Mouse (Mus musculus): ENCODE data around the gene Plcb1.
"Not testable (repeated sequence)": the region's sequence is repeated elsewhere in the genome, so short reads cannot be mapped to it uniquely, and the experiment has no call there.

Gene Plcb1

DNA sequence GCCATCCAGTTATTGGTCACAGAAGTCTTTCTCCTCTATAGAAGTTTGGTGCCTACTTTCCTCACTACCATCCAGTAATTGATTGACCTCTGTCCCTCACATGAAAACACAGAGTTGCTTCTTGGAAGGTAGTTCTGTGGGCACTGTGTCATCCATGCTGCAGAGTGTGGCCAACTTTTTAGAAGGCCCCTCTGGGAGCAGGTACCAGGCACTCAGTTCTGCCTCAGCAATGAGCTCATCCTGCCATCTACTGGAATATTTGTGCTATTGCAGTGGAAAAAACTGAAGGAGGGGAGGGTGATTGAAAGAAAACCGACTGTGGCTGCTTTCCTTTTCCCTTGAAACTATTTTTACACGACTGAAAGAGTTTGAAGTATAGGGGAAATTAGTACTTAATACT lies 542.9 kb downstream of the Plcb1 start:
- DNase-seq, result no peak

DNA sequence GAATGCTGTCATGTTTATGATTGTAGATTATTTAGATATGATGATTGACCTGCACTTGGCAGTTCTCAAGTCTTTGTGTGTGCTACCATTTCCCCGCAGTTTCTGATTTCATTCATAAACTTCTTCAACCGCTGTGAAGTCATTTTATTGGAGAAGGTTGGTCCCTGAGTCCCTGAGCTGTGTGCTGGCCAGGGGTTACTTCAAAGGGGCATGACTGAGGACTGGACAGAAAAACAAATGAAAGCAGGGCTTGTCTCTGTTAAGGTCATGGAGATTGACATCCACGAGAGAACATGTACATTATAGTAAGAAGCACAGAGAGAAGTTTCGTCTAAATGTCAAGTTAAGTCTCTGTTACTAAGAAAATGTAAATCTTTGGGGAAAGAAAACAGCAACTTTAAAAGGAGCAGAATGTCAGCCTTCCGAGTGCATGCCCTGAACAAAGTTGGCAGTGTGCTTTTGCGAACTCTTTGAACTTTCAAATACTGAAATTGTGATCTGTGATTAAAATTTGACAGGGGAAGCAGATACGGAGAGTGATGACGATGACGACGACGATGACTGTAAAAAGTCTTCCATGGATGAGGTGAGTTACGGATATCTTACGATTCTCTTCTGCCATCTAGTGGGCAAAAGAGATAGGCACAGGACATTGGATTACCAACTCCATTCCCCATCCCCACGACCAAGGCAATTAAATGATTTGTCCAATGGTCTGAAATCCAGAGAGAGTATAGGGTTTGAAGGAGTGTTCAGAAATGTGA lies 544.1 kb downstream of the Plcb1 start:
- peak; percentile 30 for DNase-seq

DNA sequence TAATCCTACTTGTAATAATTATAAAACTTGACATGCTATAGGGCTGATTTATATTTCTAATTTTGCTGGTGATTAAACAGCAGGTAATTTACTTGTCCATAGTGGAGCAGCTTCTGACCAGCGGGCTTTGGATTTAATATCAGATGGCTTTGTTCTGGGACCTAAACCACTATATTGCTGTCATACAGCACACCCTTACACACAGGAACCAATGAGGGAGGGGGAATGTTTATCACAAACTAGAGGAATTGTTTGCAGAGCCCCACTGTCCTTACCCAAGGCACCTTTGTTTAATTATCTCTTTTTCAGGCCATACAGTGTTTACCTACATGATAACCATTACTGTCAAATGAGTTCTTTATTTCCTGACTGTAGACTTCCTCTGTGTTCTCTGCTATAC lies 546.0 kb downstream of the Plcb1 start:
- DNase-seq, result no peak

DNA sequence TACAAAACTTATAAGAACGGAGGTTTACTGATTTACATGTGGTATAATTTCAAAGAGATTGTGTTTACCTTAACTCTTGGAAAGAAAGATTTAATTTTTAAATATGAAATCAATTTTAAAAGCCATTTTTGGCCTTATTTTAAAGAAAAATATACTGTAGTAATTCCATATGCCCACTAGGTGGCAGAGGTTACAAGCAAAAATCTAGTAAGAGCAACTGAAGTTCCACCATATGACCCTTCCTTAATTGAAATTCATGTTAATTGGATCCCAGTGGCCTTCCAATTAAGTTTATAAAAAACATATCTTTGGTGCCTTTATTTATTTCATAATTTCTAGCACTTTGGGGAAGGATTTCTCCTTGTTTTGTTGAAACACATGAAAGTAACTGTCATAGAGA lies 570.4 kb downstream of the Plcb1 start:
- DNase-seq, result no peak

DNA sequence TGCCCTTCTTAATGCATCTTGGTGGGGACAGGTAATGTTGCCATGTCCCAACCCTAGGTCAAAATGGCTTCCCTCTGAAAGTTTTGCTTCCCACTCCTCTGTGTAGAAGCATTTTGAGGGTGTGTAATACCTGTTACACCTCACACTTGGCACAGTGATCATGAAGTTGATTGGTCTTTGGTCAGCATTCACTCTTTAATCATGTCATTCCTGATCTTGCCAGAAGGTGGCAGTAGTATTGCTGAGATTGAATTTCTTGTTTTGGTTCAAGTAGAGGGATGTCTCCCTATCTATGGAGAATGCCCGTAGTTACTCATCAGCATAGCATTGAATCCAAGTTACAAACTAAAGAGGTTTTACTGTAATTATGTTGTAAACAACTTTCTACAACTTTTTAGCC lies 575.9 kb downstream of the Plcb1 start:
- DNase-seq, result no peak

DNA sequence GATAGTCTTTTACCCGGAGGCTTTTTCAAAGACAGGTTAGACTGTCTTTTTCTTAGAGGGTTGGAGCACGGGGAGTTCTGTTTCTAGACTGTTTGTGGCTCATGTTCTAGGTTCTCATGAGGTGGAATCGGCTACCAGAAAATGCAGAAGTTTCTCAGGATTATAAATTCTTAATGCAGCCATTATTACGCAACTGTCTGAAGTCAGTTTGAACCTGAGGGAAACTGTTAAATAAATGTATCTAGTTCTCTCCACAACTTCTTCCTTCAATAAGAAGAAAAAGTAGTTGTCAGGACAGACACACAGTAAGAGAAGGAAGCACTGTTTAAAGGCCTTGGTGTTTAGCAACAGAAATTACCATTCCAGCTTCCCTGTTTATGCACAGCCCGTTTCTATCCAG lies 577.1 kb downstream of the Plcb1 start:
- DNase-seq, result no peak

DNA sequence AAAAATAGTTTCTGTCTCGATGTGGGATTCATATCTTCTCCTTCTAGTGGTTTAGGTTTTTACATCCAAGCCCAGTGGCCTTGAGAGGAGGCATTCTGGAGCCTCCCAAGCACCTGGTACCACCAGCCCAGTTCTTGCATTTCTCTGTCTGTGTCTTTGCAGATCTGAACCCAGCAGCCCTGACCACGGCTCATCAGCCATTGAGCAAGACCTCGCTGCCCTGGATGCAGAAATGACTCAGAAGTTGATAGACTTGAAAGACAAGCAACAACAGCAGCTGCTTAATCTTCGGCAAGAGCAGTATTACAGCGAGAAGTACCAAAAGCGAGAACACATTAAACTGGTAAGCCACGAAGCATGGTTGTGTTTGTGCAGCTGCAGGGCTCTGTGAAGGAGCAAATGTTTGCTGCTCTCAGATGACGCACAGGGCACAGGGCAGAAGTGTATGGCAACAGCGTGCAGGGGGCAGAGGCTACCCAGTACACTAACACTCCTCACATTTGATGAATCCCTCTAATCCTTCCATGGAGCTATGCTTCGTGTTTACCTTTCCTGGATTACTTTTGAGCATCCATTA lies 584.5 kb downstream of the Plcb1 start:
- DNase-seq, result no peak

DNA sequence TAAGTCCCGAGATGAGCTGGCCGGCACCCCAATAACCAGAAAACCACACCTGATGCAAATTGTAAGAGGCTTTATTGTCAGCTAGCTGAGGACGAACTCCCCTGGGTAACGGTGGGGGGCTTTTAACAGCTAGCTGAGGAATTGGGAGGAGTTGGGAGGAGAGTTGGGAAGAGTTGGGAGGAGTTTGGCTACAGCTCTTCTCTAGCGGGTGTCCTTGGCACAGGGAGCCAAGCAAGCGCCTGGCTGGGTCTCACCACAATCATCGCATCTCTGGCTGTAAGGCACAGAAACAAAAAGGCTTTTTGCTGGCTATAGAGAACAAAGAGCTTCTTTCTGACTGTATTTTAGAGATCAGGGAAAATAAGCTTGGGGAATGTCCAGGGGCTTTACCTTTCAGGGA lies 594.9 kb downstream of the Plcb1 start:
- not testable (repeated sequence) for DNase-seq

DNA sequence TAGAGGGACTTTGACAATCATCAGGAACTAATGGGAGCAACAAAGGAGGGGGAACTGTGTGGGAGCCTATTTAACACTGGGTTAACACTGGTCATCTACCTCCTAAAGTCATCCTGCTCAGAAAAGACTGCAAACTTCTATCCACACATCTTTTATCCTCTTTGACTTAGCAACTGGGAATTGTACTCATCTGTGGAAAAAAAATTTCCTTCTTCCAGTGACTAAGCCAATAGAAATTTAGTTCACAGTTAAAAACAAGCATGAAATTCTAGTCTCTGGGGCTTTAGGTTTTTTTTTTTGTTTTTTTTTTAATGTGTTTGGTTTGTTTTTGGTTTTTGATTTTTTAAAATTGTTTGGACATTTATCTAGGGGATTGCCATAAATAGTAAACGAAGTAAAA lies 595.5 kb downstream of the Plcb1 start:
- DNase-seq, result no peak

DNA sequence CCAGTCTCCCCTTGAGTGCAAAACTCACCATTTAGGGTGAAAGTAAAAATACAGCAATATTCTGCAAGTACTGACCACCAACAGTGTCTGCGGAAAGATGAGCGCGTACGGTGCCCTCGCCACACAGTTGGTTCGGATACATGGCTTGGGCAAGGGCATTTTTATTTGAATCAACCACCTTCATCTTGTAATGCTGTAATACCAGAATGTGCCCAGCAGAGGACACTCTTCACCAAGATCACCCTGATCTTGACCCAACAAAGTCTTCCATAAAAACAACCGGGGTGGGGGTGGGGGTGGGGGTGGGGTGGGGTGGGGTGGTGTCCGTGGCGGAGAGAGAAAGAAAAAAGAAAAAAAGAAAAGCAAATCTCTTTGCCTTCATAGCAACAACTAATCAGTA lies 602.1 kb downstream of the Plcb1 start:
- no peak for DNase-seq

DNA sequence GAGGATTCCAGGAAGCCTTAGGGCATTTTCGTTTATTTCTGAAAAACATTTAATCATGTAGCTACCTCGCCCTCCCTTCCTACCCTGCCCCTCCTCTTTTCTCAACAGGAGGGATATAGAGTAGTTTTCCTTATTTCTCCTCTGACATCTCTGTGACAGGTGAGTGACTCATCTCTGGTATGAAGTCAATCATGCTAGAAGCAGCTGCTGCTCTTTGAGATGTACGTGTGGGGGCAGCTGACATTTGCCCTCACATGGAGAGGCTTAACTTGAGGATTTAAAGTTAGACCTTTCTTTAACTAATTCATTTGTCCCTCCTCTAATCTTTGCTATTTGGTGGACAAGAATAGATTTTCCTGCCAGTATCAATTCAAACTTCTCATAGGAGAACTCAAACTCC lies 608.8 kb downstream of the Plcb1 start:
- DNase-seq, result no peak

DNA sequence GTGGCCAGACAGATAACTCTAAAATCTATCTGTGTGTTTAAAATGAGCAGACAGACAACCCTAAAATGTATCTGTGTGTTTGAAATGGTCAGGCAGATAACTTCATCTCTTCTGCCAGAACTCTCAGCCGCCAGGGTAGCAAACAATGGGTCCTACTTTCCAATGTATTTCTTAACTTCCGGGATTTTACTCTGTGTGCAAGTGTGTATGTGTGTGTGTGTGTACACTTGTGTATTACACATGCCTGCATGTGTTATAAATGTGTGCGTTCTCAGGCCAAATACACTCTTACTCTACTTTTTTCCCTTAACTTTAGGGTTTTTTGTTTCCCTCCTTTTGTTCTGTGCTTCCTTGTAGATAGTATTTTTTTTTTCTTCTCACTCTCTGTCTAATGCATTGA lies 610.5 kb downstream of the Plcb1 start:
- DNase-seq, result no peak

DNA sequence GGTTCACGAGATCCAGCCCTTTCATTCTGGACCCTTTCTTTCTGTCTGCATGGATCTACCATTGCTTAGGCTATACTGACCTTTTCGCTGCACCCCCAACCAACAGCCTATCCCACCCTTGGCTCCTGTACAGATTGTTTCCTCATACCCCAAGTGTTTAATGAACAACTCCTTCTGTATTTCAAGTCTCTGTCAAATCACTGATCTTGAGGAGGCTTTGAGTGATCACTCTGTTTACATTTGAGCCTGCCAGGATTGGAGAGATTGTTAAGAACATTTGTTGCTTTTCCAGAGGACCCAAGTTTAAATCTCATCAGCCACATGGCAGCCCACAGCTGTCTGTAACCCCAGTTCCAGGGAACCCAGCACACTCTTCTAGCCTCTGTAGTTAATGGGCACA lies 612.1 kb downstream of the Plcb1 start:
- no peak for DNase-seq

DNA sequence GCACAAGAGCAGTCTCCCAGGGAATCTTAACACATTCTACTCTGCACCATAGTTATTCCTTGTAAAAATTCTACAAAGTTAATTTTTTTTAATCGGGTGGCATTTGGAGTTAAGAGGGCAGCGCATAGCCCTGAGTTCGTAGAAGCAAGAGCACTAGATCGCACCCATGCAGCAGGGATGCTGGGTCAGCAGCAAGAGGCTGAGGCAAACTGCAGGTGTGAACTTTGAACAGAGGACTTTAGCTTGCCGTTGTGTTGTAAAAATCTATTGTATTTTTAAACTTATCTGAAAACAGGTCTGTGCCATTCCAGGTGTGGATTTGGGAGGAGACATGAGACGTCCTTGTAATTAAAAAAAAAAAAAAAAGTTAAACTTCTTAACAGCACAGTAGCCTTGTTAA lies 613.9 kb downstream of the Plcb1 start:
- no peak for DNase-seq

DNA sequence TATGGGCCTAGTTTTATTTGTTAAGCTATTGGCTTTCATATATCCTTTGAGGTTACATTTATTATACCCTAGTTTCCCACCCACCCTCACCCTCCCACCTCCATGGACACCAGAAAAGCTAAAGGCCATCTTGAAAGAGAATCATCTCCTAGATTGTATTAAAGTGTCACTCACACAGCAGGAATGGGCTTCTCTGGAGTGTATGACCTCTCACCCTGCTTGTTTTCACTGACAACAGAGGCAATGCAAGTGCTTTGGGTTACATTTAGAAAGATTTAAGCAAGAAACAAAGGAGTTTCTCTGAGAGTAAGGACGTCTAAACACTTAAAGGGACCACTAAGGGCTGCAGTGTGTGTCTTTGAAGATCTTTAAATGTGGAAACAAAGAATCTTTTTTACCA lies 617.0 kb downstream of the Plcb1 start:
- DNase-seq, result no peak

DNA sequence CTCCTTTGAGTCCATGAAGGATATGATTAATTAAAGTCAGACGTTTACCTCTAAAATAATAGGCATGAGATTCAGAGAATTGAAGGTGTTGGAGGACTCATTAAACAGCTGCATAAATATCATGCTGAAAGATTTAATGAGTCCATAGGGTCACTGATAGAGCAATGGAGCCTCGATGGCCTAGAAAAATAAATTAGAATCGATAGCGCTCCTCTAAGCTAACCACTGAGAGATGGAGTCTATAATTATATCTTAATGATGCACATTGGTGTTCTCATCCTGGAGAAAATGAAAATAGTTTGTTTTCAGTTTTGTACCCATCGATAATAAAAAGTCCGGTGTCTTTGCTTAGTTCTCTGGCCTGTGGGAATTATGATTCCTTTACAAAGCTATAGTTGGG lies 617.5 kb downstream of the Plcb1 start:
- DNase-seq, result no peak

DNA sequence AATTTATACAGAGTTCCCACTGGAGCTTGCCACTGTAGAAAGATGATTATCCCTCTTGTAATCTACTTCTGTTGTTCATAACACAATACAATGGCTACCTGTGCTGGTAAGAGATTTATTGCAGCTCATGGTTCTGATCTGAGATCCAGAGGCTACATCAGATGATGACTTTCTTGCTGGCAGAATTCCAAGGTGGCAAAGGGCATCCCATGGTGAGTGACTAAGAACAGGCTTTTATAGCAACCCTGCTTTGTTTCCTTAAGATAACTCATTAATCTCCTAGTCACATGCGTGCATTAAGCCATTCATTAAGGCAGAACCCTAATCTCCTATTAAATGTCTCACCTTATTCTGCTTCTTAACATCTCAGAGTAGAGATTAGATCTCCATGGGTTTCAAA lies 618.2 kb downstream of the Plcb1 start:
- DNase-seq, result no peak

DNA sequence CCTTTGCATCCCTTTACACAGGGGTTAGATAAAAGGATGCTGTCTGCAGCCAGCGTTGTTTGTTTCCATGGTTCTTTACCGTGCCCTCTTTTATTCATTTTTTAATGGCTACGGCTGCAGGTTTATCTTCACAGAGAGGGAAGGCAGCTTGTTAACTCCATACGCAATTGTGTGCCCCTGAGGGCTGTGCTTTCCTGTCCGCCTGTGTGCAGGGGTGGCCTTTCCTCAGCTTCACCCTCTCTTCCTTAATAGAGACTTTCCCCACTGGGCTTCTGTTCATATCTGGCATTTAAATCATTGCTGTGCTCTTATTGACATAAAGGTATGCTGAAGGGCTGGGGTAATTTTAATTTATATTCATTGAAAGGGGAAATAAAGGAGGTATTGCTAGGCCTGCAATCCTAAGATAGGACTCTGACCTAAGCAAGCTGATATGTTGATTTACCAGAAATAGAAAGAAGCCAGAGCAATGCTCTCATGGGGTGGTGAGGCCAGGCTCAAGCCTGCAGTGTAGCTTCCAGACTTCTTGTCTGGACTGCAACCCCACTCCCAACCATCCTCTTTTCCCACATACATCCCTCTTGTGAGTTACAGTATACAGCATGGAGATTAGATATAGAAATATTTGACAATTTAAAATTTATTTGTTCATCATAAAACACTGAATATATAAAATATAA lies 623.7 kb downstream of the Plcb1 start:
- DNase-seq, result no peak

DNA sequence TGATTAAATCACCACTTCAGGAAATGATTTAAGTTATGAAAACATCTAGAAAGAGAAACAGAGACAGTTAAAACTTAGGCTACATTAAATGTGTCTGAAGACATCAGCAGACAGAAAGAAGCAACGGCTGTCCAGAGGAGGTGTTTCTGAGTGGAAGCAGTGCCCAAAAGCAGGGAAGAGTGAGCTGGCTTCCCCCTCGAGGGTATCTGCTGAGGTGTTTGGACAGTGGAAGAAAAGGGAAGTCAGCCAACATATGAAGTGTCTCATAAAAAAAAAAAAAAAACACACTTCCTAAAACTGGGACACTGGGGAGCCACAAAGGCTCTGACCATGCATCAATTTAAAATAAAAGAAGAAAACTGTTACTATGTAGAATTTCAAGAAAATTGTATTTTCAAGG lies 625.8 kb downstream of the Plcb1 start:
- no peak for DNase-seq

DNA sequence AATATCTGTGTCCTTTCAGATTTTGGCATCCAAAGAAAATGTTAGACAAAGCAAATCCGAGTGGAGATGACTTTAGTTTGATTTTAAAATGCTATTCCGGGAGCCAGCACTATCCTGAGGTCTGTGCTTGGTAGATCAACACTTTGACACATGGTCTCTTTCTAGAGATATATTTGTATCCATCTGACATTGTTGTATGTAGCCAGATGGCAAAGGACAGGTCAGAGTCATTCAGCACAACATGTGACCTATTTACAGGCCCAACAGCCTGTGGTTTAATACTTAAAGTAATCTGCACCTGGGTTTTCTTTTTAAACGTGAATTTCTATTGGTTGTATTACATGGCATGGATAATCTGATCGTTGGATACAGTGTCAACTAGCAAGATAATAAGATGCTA lies 629.3 kb downstream of the Plcb1 start:
- DNase-seq, result no peak

DNA sequence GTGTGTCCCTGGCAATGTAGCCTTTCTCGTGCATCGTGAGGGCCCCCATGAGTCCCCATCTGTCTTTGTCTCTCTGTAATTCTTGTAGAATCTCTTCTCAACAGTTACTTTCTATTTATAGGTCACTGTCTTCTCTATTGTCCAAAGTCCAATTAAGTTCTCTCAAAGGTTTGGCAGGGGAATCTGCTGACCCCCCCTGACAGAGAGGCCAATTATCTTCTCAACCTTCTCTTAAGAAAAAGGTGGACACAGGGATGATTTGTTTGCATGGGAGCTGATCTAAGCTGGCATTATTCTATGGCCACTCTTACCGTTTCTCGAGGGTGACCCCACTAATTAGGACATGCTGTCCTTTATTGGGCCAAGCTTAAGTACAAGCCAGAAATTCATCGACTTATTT lies 633.4 kb downstream of the Plcb1 start:
- DNase-seq, result no peak

DNA sequence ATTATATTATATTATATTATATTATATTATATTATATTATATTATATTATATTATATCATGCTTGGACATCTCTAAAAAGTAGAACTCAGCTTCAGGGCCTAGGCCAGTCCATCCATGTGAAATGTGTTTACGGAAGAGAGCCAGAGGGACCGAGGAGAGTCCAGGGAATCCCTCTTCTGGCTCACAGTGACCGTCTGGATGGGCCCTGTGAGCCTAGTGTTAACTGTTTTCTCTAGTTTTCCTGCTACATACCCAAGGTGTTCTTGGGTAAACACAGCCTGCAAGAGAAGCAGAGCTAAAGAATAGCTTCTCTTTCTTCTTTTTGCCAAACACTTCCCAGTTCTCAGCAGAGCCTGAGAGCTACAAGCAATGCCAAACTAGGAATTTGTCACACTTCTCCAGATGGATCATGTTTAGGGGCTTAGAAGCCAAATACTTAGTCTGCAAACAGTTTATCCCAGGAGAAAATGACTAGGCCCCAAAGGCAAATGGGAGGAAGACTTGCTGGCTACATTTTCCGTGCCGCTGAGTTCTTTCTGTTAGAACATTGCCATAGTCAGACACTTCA lies 649.2 kb downstream of the Plcb1 start:
- no peak for DNase-seq

DNA sequence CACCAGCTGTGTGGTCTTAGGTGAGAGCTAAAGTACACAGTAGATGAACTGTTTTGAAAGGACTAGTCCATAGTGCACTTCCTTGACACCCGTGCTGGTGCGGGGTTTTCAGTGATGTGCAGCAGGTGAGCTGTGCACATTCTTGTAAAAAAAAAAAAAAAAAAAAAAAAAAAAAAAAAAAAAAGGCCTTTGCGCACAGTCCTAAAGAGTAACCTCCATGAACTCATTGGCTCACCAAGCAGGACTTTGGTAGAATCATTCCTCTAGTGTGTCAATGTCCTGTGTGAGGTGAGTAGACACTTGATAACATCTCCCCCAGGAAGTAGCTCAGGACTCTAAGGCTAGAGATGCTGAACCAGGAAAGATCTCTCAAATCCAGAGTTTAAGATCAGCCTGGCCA lies 653.2 kb downstream of the Plcb1 start:
- no peak for DNase-seq

All from right cerebral cortex, postnatal 25 days (tissue).